ENCODE assay signal across 8 mouse cellular contexts in genomic region chr13:63552291-63552932, GRCm38 (mm10). TPM values are rescaled to one million over a fixed set of nuclear protein-coding genes. Genes with fewer than 3 reads are reported as not detected.
A peak's percentile ranks its signal among the peaks of the same experiment; 100 is the strongest.
DNase-seq lines count a peak whose midpoint lies in the region; ATAC-seq and TF ChIP-seq lines count a peak whose summit lies in the region.

No protein-coding gene starts in this region.

- H3K4me1 ChIP-seq in heart, embryonic 16.5 days (ENCODE audit: control insufficient read depth, insufficient read depth, low read length) = peaks cover 54% of the 10 kb centered on the region
- H3K4me1 ChIP-seq in G1E (ENCODE audit: insufficient read depth, low read depth, low read length) = peaks cover 36% of the 10 kb centered on the region
- H3K4me1 ChIP-seq in hindbrain, embryonic 14.5 days (replicated peaks; ENCODE audit: control insufficient read depth, insufficient read depth, low read length) = peaks cover 66% of the 10 kb centered on the region
- H3K4me1 ChIP-seq in olfactory bulb, adult 2 months (ENCODE audit: control insufficient read depth, insufficient read depth, low read length) = peaks cover 27% of the 10 kb centered on the region

- intact Hi-C loops in left cerebral cortex, postnatal 25 days (cut with DNase I) = loop anchor here (1.0 kb wide), 1 partner anchor 11 kb away; no protein-coding TSS in a partner anchor

- no peak for TF ChIP-seq POLR2A in olfactory bulb, adult 2 months (IDR thresholded peaks at IDR 0.05; ENCODE audit: insufficient read depth, low read depth, low read length)

- no peaks in the 10 kb centered on the region for H3K9me3 ChIP-seq in heart, embryonic 16.5 days (replicated peaks; ENCODE audit: control insufficient read depth, low read length)
- H3K9me3 ChIP-seq in G1E (replicated peaks) = no peaks in the 10 kb centered on the region
- H3K9me3 ChIP-seq in hindbrain, embryonic 14.5 days (ENCODE audit: control insufficient read depth, low read length) = no peaks in the 10 kb centered on the region

- H3K36me3 ChIP-seq in heart, embryonic 16.5 days (ENCODE audit: control insufficient read depth, insufficient read depth) = no peaks in the 10 kb centered on the region
- peaks cover 88% of the 10 kb centered on the region for H3K36me3 ChIP-seq in G1E (replicated peaks)
- peaks cover 6% of the 10 kb centered on the region; the same call in 1 of the 2 replicates for H3K36me3 ChIP-seq in hindbrain, embryonic 14.5 days (replicated peaks; ENCODE audit: control insufficient read depth, insufficient read depth)

- TF ChIP-seq CTCF in G1E (IDR thresholded peaks at IDR 0.05; ENCODE audit: low read depth, low read length) = no peak
- no peak for TF ChIP-seq CTCF in olfactory bulb, adult 2 months (IDR thresholded peaks at IDR 0.05; ENCODE audit: insufficient read depth, low read depth, low read length)

- no peak overlapping the region for H3K9ac ChIP-seq in heart, embryonic 16.5 days (ENCODE audit: low read length)
- no peak overlapping the region for H3K9ac ChIP-seq in hindbrain, embryonic 14.5 days

- peak; percentile 25; the same call in 1 of the 2 replicates for ATAC-seq in heart, embryonic 16.5 days (replicated peaks; ENCODE audit: extremely low read depth, insufficient read depth, low FRiP score)
- ATAC-seq in G1E (ENCODE audit: extremely low read depth, insufficient number of reproducible peaks, low FRiP score, poor library complexity, severe bottlenecking) = no peak
- ATAC-seq in common myeloid progenitor, adult 5-6 weeks (replicated peaks; ENCODE audit: low read depth, poor library complexity, severe bottlenecking) = peak; percentile 98
- ATAC-seq in hindbrain, embryonic 14.5 days (ENCODE audit: low FRiP score) = peak; percentile 80

- H3K4me2 ChIP-seq in heart, embryonic 16.5 days (ENCODE audit: low read depth, low read length) = no peak overlapping the region
- peak overlapping the region; percentile 30 for H3K4me2 ChIP-seq in hindbrain, embryonic 14.5 days (replicated peaks)

- H3K27ac ChIP-seq in heart, embryonic 16.5 days (ENCODE audit: low read length) = no peak overlapping the region
- H3K27ac ChIP-seq in hindbrain, embryonic 14.5 days = peak overlapping the region; percentile 76
- peak overlapping the region; percentile 18 for H3K27ac ChIP-seq in olfactory bulb, adult 2 months (ENCODE audit: insufficient read depth, low read depth, low read length)

- no peak for DNase-seq in heart, adult 11 months
- DNase-seq in G1E (ENCODE audit: low spot score) = no peak
- peak; percentile 73 for DNase-seq in hindbrain, embryonic 14.5 days (ENCODE audit: low spot score)
- peak; percentile 66 to 92 for DNase-seq in left cerebral cortex, postnatal 25 days (ENCODE audit: low spot score in 2 of 2)
- no peak for DNase-seq in urinary bladder, postnatal 25 days (ENCODE audit: low spot score)

- no peak overlapping the region for H3K4me3 ChIP-seq in heart, embryonic 16.5 days (ENCODE audit: low read length)
- H3K4me3 ChIP-seq in G1E (ENCODE audit: low read depth, low read length) = 0 out of 2 replicates have a peak overlapping the region, but pooled peaks have one; percentile 5
- 0 out of 2 replicates have a peak overlapping the region, but pooled peaks have one; percentile 3 for H3K4me3 ChIP-seq in hindbrain, embryonic 14.5 days (replicated peaks; ENCODE audit: low read length)
- no peak overlapping the region for H3K4me3 ChIP-seq in olfactory bulb, adult 2 months (ENCODE audit: insufficient read depth, low read depth, low read length)

- 66% methylated on average over 10 of the region's 10 CpGs for WGBS in heart, embryonic 16.5 days
- WGBS in hindbrain, embryonic 14.5 days = 31% methylated on average over 10 of the region's 10 CpGs
- 49% methylated on average over 10 of the region's 10 CpGs for WGBS in olfactory bulb, adult 2 months

- no peaks in the 10 kb centered on the region for H3K27me3 ChIP-seq in heart, embryonic 16.5 days (ENCODE audit: control insufficient read depth, insufficient read depth, low read length)
- H3K27me3 ChIP-seq in G1E (ENCODE audit: insufficient read depth, low read length) = no peaks in the 10 kb centered on the region
- H3K27me3 ChIP-seq in hindbrain, embryonic 14.5 days (ENCODE audit: control insufficient read depth, insufficient read depth, low read length) = no peaks in the 10 kb centered on the region

RNA-seq across cellular contexts. Expression of gene Ptch1, which starts 21.0 kb away (rescaled TPM):
- 5.6 and 7.9 TPM in 2 replicates for polyA plus RNA-seq in heart, embryonic 16.5 days (2015; fragmentation: Nextera tagmentation; extraction: Ambion mirVana)
- total RNA-seq in G1E (2014; fragmentation: Nextera tagmentation) = 40.8 and 47.9 TPM in 2 replicates
- 9.6 and 11.9 TPM in 2 replicates for total RNA-seq in G1E (2017)
- polyA plus RNA-seq in G1E (2012) = 39.0 and 56.7 TPM in 2 replicates
- 11.9 and 13.8 TPM in 2 replicates for total RNA-seq in common myeloid progenitor, adult 5-6 weeks (2017)
- 22.7 and 24.2 TPM in 2 replicates for polyA plus RNA-seq in hindbrain, embryonic 14.5 days (2014; fragmentation: Nextera tagmentation; extraction: Ambion mirVana)
- total RNA-seq in left cerebral cortex, postnatal 25 days (2021) = 10 to 100 TPM; 44.5 to 48.0 TPM
- not detected in 2 replicates for polyA plus RNA-seq in olfactory bulb, adult 2 months (2012; ENCODE audit: insufficient read depth, insufficient read length, low replicate concordance, missing spikeins)

RNA-seq across cellular contexts. Expression of gene Fancc, which starts 55.3 kb away (rescaled TPM):
- 16.6 and 17.2 TPM in 2 replicates for polyA plus RNA-seq in heart, embryonic 16.5 days (2015; fragmentation: Nextera tagmentation; extraction: Ambion mirVana)
- 10.6 and 13.7 TPM in 2 replicates for total RNA-seq in G1E (2014; fragmentation: Nextera tagmentation)
- total RNA-seq in G1E (2017) = 6.8 and 8.9 TPM in 2 replicates
- polyA plus RNA-seq in G1E (2012) = 2.6 and 2.7 TPM in 2 replicates
- total RNA-seq in common myeloid progenitor, adult 5-6 weeks (2017) = 18.9 and 19.0 TPM in 2 replicates
- polyA plus RNA-seq in hindbrain, embryonic 14.5 days (2014; fragmentation: Nextera tagmentation; extraction: Ambion mirVana) = 15.5 and 15.9 TPM in 2 replicates
- total RNA-seq in left cerebral cortex, postnatal 25 days (2021) = 1 to 10 TPM; 7.2 to 7.6 TPM
- polyA plus RNA-seq in olfactory bulb, adult 2 months (2012; ENCODE audit: insufficient read depth, insufficient read length, low replicate concordance, missing spikeins) = not detected in 2 replicates

Comparison
In these comparisons a context has a peak if more than half of its experiments do, and no peak if none do; other contexts are left out.
1. H3K4me3 ChIP-seq: peak in G1E (single experiment) and hindbrain, embryonic 14.5 days (single experiment); none in heart, embryonic 16.5 days (single experiment) and olfactory bulb, adult 2 months (single experiment).
2. DNase-seq: peak in hindbrain, embryonic 14.5 days (single experiment) and left cerebral cortex, postnatal 25 days (2 of 2); none in heart, adult 11 months (single experiment), G1E (single experiment) and urinary bladder, postnatal 25 days (single experiment).